Mouse (Mus musculus) CD4-positive, CD25-positive, alpha-beta regulatory T cell, adult 2 months (primary cell): ENCODE measurements around the gene Mast3.
"Not testable (repeated sequence)": the region's sequence is repeated elsewhere in the genome, so short reads cannot be mapped to it uniquely, and the experiment has no call there.

Experiments used
- DNase-seq: peaks from one replicate; pipeline ENCODE4 v3.0.0-alpha.2; 2012; ENCODE audit warnings: low read depth, low spot score

The Mast3 gene

GRCm38 (mm10) chr8:70834071-70834470 lies 29.2 kb upstream of the Mast3 start:
- no peak for DNase-seq

- no peak for DNase-seq
Measured at GRCm38 (mm10) chr8:70833520-70833919, 28.7 kb upstream of the Mast3 start.

DNA sequence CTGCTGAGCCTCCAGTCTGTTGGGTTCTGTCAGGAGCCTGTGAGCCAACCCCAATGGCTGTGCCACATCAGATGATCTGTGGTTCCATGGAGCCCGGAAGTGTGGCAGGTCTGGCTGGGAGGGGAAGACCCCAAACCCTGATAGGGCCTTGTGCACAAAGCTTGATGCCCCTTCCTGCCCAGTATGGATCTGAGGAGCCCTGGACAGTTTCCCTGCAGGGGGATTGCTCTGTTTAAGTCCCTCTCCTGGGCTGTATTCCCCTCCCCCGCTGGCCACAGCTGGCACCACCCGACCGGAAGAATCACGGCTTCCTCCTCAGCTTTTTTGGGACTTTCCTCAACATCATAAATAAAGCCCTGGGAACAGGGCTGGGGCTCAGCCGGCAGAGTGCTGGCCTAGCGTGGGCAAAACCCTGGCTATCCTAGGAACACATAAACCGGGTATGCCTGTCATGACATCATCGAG lies 28.2 kb upstream of the Mast3 start:
- peak; percentile 65 for DNase-seq

DNA sequence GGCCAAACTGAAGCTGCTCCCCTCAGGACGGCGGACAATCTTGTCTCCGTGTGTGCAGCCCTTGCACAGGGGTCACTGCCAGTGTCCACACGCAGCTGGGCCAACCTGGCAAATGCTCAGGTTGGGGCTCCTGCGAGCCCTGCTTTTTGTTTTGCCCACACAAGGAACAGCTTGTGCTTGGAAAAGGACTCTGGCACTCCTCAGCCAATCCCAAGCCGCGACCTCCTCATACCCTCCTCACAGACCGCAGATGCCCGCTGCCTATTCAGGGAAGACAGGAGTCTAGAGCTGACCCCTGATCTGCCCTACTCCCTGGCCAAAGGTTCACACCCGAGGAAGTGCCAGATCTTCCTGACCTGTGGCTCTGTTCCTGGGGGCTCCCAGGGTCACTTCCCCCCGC lies 27.5 kb upstream of the Mast3 start:
- DNase-seq = no peak

- no peak for DNase-seq
Measured at GRCm38 (mm10) chr8:70831517-70831916, 26.7 kb upstream of the Mast3 start.

DNA sequence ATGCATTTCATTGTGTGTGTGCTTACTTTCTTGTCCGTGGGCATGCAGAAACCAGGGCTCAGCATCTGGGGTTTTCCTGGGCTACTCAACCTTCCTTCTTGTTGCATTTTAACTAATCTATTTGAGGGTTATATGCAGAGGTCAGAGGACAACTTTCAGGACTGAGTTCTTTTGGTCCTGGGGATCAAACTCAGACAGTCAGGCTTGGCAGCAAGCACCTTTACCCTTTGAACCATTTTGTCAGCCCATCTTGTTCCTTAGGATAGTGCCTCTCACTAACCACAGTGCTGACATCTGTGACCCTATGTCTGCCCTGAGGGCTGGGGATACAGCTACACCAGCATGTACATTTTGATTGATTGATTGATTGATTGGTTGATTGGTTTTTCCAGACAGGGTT lies 22.9 kb upstream of the Mast3 start:
- DNase-seq = no peak

DNA sequence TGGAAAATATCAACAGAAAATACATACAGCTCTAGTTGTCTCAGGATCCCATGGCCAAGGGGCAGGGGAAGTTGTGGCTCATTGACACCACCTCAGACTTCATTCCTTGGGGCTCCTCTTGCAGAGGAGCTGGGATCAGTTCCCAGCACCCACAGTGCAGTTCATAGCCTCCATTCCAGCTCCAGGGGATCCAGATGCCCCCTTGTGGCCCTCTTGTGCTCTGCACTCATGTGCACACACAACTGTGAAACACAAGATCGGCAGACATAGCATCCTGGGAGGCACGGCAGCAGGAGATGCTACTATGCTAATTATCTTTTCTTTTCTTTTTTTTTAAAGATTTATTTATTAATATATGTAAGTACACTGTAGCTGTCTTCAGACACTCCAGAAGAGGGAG lies 22.2 kb upstream of the Mast3 start:
- DNase-seq = peak; percentile 36

- no peak for DNase-seq
Measured at GRCm38 (mm10) chr8:70825816-70826215, 21.0 kb upstream of the Mast3 start.

DNA sequence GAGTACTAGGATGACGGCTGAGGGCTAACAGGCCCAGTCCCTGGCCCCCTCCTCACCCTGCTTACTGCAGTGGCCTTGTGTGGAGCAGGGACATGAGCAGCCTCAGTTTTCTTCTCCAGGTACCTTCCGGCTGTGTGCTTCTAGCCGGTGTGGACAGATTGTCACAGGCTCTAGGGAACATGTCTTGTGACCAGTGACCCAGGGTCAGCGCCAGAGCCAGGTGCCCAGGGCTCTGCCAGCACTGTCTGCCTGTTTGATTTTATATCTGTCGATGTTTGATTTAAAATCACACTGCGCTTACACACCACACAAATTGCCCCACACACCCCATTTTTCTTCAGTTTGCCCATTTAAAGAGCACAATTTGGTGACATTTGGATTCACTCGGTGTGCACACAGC lies 18.9 kb upstream of the Mast3 start:
- DNase-seq = no peak

DNA sequence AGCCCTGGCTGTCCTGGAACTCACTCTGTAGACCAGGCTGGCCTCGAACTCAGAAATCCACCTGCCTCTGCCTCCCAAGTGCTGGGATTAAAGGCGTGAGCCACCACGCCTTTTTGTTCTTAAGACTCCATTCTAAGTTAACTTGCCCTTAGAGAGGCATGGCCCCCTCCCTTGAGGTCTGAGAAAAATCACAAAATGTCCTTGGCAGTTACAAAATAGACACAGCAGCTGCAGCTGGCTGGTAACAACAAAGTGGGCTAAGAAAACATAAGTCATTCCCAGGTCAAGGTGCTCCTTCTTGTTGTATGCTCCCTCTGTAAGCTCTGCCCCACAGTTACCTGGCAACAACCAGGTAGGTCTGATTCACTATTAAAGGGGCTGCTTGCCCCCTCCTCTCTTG lies 17.7 kb upstream of the Mast3 start:
- not testable (repeated sequence) for DNase-seq

DNA sequence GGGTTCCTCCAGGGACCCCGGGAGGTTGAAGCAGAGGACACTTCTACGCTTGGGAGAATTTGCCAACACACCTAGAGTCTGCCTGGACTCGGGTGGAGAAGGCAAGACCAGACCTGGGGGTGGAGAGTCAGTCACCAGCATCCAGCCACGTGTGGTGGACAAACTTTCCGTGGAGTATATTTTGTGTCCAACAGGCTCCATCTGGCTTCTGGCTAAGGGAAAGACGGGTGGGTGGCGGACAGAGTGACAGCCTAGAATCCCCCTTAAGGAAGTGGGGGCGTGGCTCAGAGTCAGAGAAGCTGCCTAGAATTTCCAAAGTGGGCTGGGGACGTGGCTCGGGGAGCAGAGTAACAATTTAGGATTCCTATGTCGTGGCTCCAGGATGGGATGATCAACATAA lies 17.1 kb upstream of the Mast3 start:
- DNase-seq = no peak

- DNase-seq = peak; percentile 85
Measured at GRCm38 (mm10) chr8:70821399-70821962, 16.6 kb upstream of the Mast3 start.

DNA sequence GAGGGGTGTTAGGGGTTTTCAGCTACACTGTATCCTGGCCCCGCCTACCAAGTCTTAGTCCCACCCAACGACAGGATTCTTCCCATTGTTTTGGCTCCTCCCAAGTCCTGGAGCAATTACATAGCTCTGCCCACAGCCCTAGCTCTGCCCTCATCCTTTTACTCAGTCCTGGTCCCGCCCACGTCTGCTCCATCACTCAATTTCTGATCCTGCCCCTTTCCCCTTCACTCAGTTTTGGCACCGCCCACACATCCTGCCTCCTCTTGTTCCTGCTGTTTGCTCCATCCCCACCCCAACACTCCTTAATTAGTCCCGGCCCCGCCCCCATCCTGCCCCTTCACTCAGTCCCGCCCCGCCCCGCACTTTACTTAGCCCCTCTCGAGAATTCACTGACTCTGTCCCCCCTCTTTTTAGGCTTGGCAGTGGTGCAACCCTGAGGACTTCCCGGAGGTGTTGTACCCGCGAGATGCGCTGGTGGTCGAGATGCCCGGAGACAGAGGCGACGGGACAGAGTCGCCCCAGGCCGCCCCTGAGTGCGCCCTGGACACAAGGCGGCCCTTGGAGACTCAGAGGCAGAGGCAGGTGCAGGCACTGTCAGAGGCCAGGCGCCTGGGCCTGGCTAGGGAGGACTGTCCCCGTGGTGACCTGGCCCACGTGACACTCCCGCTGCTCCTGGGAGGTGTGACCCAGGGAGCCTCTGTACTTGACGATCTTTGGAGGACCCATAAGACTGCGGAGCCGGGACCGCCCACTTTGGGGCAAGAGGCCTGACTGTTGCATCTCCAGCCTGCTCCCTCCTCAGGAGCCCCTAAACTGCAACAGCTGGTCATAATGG lies 15.5 kb upstream of the Mast3 start:
- DNase-seq = no peak

DNA sequence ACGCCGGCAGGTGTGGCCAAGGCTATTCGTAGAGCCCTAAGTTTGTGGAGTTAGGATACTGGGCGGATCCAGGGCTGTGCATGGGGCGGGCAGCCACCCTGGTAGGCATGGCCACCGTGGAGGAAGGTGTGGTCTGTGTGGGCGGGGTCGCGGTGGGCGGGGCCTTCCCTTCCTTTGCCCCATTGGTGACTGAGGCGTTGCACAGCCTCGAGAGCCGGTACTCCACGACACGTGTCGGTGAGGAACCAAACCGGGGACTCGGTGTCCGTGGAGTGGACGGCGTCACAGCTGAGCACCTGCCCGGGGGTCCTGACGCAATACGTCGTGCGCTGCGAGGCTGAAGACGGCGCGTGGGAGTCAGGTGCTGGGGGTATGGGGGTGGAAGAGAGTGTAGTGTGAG lies 11.8 kb upstream of the Mast3 start:
- no peak for DNase-seq

DNA sequence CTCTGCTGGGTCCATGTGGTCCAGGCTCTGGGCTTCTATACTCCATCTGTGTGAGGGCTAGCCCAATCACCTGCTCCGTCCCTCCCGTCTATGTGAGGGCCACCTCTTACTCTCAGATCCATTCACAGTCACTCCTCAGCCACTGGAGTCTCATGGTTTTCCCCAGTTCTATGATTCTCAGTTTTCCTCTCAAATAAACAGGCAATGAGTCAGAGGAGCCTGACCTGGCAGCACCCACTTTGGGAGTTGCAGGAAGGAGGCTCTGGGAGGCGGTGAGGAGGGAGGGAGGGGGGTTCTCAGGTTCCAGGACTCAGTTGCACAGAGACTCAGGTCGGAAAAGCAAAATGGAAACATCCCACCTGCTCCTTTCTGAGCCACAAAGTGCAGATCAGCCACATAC lies 8.0 kb upstream of the Mast3 start:
- DNase-seq = no peak

GRCm38 (mm10) chr8:70812055-70812454 lies 7.2 kb upstream of the Mast3 start:
- no peak for DNase-seq

GRCm38 (mm10) chr8:70810962-70811680 lies 6.3 kb upstream of the Mast3 start:
- DNase-seq = peak; percentile 53

GRCm38 (mm10) chr8:70808955-70809701 lies 4.3 kb upstream of the Mast3 start:
- peak; percentile 51 for DNase-seq

DNA sequence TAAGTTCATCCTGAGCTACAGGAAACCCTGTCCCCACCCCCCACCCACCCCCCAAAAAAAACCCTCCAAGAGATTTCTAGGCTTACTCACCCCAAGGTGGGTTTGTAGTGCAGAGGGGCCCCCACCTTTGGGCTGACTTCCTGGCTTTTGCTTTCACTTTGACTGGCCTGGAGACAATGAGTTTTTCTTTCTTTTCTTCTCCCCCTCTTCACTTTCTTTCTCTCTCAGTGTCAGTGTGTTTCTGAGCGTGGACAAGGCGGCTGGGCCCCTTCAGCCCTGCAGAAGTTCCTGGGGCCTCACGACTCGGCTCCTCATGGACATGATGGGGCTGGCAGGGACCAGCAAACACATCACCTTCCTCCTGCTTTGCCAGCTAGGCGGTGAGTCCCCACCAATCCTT lies 3.4 kb upstream of the Mast3 start, which contains the start of gene Il12rb1:
TSS of gene Il12rb1 (plus strand) at position 211 of the 400 bp plus-strand sequence.
- DNase-seq = peak; percentile 69

DNA sequence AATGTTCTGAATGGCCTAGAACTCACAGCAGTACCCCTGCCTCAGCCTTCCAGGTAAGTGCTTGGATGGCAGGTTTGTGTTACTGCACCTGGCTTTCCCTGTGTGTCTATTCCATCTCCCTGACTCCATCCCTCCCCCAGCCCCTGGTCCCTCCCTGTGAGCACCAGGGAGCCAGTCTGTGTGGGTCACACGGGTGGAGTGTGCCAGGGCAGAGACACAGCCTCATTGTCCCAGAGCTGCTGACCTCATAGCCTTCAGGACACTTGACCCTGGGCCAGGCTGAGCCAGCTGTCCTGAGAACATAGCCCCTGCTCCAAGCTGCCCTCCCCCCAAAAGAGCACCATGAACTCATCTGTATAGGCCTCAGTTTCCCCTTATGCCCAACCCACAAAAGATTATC lies 2.5 kb upstream of the Mast3 start:
- DNase-seq = no peak

DNA sequence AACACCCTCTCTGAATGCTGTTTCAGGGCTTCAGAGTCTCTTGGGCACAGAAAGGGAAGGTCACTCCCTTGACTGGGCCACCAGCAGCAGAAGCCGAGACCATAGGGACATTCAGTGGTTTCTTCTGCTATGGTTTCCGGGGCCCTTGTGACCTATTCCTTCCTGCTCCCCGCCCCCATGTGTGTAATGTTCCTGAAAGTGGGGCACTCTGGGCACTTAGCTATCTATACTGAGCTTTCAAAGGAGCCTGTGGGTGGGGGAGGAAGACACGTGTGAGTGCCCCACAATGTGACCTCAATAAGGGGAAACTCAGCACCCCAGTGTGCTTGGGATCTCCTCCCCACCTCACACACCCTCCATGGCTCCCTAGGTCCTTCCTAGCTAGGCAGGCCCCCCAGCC lies 1.7 kb upstream of the Mast3 start:
- peak; percentile 68 for DNase-seq
